Mouse (Mus musculus): ENCODE measurements around the gene Clps. TPM values are rescaled to one million over a fixed set of nuclear protein-coding genes. Genes with fewer than 3 reads are reported as not detected.

Gene Clps
- total RNA-seq, 2 experiments from 2014 or later = not detected

- DNase-seq = peak; percentile 94
Measured at GRCm38 (mm10) chr17:28517956-28518614, 42.5 kb downstream of the Clps start.

GRCm38 (mm10) chr17:28517441-28517955 lies 43.1 kb downstream of the Clps start, which contains the start of gene Fkbp5:
Gene Fkbp5, minus strand, starts transcription at chr17:28517527.
- peak; percentile 65 for DNase-seq

GRCm38 (mm10) chr17:28516881-28517280 lies 43.7 kb downstream of the Clps start:
- DNase-seq = no peak

- peak; percentile 63 for DNase-seq
Measured at GRCm38 (mm10) chr17:28515431-28516341, 44.9 kb downstream of the Clps start.

- DNase-seq = no peak
Measured at GRCm38 (mm10) chr17:28514555-28514954, 46.0 kb downstream of the Clps start.

- DNase-seq = peak; percentile 50
Measured at GRCm38 (mm10) chr17:28513844-28514243, 46.7 kb downstream of the Clps start.

- no peak for DNase-seq
Measured at GRCm38 (mm10) chr17:28513337-28513736, 47.2 kb downstream of the Clps start.

- DNase-seq = peak; percentile 80
Measured at GRCm38 (mm10) chr17:28512696-28513095, 47.9 kb downstream of the Clps start.

GRCm38 (mm10) chr17:28511616-28512541 lies 48.7 kb downstream of the Clps start:
- DNase-seq = no peak

GRCm38 (mm10) chr17:28510445-28511342 lies 49.9 kb downstream of the Clps start:
- no peak for DNase-seq

Small RNA genes within 50 kb of the gene (microRNA-seq; reads per million reads assigned to microRNA genes)
- gene Gm25195 (not detected), gene Mir6969 (not detected)

Other genes with a start within 250 kb of the Clps start
- 10 to 100 TPM; 24.2 to 36.2 TPM for gene Fance, start 247.2 kb downstream of the Clps start, total RNA-seq (2021)
- 100 to 1,000 TPM; 948 to 951 TPM for gene Rpl10a, start 232.3 kb downstream of the Clps start, total RNA-seq (2021)
- 10 to 100 TPM; 12.8 to 13.5 TPM for gene Tead3, start 209.9 kb downstream of the Clps start, total RNA-seq (2021)
- gene Tulp1, start 195.5 kb downstream of the Clps start, total RNA-seq (2021) = under 1 TPM; 0.33 to 1.00 TPM
- 10 to 100 TPM; 55.4 to 95.1 TPM for gene Fkbp5, start 43.2 kb downstream of the Clps start, total RNA-seq (2021)
- gene Armc12, start 30.0 kb downstream of the Clps start, total RNA-seq (2021) = not detected
- not detected for gene Clpsl2, start 11.4 kb downstream of the Clps start, total RNA-seq (2021)
- gene Lhfpl5, start 14.9 kb upstream of the Clps start, total RNA-seq (2021) = 1 to 10 TPM; 1.5 to 1.7 TPM
- 10 to 100 TPM; 53.2 to 62.8 TPM for gene Srpk1, start 61.9 kb upstream of the Clps start, total RNA-seq (2021)
- 1 to 10 TPM; 1.4 to 4.7 TPM for gene Slc26a8, start 129.5 kb upstream of the Clps start, total RNA-seq (2021)
- gene Mapk14, start 130.6 kb upstream of the Clps start, total RNA-seq (2021) = 10 to 100 TPM; 63.6 to 74.4 TPM
- gene AC170998.1, start 165.3 kb upstream of the Clps start, total RNA-seq (2021) = 1 to 10 TPM in 1 of 2 experiments, under 1 TPM in 1; 0.78 to 1.7 TPM
- gene Mapk13, start 208.5 kb upstream of the Clps start, total RNA-seq (2021) = 10 to 100 TPM; 34.6 to 35.5 TPM
- gene Brpf3, start 240.3 kb upstream of the Clps start, total RNA-seq (2021) = 10 to 100 TPM; 56.2 to 62.8 TPM